Mouse (Mus musculus) ZHBTc4 (cell line): ENCODE data around the gene Nfam1.

Source experiments
- DNase-seq: peaks from one replicate; pipeline ENCODE4 v3.0.0-alpha.2; 2011; ENCODE audit warnings: low read depth, low spot score

Nfam1 gene

DNA sequence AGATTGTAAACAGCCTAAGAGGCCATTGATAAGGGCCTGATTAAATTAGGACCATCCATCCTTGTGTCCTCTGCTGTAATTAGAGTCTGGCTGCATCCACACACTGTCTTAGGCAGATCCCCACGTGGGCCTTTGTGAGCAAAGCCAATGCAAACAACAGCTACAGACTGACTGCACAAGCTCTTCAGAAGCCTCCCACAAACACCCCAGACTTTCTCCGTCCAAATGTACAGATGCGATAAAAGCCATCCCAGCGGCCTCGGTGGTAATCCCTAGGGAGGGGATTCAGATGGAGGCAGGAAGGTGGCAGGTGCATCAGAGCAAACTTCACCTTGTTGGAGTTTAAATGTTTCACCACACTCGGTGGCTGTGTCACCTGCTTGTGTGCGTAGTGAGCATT, 37.9 kb downstream of the Nfam1 start:
- DNase-seq: no peak

DNA sequence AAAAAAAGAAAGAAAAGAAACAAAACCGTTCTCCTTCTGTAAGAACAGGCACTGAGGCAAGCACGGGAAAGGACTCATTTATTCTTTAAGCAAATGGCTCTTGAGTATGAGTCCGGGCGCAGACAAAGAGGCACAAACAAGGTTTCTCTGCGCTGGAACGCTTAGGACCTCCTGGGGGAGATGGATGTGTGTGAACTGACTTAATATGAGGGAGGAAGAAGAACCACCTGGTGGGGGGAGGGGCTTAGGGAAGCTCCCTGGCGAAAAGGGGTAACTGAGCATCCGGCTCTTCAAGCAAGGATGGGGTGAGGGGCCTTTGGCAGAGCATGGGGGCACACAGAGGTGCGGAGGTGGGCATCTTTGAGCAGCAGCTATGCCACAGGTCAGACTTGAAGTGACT, 40.2 kb downstream of the Nfam1 start:
- no peak for DNase-seq

DNA sequence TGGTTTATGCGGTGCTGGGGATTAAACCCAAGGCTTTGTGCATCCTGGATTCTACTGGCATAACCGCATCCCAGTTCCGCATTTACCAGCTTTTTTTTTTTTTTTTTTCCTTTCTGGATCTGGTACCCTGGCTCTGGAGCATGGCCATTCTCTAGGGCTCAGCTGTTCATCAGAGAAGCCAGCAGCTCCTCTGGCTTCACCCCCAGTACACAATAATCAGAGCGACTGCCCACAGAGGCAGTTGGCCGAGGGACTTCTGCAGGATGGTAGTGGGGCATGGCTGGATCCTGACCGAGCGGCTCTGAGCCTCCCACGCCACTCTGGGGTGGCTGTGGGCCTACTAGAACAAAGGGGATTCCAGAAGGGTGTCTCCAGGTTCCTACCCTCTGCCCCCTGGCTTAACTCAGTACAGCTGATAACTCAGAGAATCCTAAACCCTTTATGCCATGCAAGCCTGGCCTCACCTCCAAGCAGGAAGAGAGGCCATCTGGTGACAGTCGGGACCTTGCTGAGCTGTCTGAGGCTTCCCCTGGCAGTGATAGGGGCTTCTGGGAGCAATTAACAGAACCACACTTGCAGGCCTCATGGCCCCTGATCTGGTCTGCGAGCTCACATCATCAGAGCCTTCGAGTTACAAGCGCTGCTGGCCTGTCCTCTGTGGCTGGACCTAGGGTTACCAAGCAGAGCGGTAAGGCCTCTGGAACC, 40.9 kb downstream of the Nfam1 start:
- no peak for DNase-seq

DNA sequence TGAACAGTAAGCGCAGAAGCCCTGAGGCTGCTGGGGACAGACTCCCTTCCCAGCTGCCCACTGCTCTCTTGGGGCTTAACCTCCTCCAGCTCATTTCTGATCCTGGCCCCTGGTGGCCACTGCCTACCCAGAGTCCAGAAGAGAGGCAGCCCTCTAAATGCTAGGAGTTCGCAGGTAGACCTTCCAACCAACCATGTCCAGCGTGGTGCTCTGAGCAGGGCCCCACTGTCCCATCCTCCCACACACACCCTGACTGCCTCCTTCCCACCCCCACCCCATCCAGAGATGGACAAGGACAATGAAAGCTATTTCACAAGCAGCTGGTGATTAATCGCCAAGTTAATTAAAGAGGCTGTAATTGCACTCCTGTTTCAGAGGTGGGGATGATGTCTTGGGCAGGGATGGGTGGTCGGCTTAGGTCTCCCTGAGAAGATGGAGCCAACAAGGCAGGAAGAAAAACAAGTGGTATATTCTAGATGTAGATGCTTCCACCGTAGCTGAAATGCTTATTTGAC, 43.9 kb downstream of the Nfam1 start:
- no peak for DNase-seq

DNA sequence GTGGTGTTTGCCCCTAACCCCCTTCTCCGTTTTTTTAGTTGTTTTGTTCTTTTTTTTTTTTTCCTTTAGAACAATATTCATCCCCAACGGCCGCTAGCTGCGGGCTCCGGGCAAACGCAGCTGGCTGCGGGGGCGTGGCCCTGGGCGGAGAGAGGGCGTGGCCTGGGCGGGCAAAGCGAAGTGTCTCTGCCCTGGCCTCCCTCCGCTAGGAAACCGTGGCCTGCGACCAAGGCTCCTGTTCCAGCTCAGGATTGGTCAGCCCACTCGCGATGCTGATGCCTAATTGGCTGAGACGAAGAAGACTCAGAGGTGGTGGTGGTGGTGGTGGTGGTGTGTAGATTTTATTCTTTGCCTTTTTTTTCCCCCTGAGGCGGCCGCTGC, 45.4 kb downstream of the Nfam1 start, which contains the start of gene Tcf20:
Gene Tcf20 (minus strand): TSS at position 141 of the 381 bp plus-strand sequence.
- DNase-seq: peak; percentile 95

DNA sequence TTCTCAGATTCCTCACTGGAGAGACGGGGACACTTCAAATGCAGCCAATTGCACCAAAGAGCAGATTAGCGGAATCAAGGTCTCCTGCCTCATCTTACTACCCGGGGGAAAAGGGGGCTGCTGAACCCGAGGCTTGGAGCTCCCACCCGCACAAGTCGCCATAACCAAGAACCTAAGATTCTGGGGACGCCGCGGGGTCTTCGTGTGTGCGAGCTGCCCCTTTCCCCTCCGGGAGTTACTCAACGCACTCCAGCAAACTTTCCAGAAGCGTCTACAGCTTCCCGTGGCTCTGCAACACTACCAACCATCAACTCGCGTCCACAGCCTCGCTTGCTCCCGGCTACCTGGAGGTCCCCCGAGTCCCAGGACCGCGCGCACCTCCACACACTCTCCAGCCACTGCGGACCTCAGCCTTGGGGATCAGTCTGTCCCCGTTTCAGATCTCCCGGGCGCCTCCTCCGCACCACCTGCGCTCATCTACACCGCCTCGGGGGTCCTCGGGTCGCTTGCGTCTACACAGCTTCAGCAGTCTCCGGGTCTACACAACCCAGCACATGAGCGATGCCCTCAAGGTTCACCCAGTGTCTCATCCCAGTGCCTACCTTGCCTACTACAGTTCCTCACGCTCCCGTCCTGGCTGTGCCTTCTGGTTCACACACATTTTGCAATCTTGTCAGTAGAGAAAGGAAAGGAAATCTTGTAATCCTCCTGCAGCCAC, 45.9 kb downstream of the Nfam1 start:
- peak; percentile 54 for DNase-seq

DNA sequence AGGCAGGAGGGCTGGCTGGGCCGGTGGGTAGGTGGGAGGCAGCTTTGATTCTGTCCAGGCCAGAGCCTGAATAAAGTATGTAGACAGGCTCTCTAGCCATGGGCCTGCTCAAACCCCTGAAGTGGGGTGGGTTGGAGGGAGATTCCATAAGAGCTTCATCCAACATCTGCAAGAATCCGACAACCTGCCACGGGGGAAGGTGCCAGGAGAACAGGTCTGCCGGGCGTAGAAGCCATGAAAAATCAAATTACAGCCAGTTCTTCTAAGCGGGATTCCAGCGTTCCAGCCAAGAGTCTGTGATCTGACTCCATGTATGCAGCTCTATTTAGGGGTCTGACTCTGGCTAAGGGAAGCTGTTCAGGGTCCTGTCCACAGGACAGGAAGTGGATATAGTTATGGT, 48.5 kb downstream of the Nfam1 start:
- no peak for DNase-seq

DNA sequence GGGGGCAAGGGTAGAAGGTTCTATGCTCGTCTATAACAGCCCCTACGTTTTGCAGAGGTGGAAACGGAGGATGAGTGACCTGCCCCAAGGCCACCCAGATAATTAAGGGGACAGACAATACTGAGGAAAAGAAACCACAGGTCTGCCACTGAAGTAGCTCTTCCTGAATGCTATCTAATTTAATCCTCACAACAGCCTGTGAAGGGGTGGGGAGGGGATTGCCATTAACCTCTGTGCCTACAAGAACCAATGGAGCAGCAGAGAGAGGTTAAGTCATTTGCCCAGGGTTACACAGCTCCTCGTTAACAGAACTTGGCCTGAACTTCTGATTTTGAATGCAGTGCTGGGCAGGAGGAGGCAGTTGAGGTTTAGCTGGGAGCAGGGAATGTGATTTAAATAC, 49.0 kb downstream of the Nfam1 start:
- no peak for DNase-seq

DNA sequence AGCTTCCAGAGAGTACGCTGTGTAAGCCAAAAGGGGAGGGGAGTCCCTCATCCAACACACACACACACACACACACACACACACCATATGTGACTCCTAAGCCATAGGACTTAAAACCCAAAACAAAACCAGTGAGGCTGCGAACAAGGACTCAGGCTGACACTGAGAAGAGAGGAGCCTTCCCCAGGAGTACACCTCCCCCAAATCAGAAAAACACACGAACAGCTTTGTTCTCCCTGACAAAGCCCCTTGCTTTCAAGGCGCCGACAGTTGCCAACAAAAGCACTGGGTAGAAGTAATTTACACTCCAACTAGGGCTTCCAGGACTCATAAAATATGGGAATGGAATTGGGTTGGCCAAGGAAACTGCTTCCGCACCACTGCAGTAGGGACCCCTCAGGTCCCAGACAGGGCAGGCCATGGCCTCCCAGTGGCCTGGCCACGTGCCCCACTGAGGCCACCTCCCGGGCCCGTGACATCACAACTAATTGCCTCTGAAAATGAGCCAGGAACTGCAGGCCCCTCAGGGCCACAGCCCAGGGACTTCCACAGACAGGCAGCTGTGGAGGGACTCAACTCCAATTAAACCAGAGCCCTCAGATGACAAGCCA, 49.6 kb downstream of the Nfam1 start:
- DNase-seq: peak; percentile 64

DNA sequence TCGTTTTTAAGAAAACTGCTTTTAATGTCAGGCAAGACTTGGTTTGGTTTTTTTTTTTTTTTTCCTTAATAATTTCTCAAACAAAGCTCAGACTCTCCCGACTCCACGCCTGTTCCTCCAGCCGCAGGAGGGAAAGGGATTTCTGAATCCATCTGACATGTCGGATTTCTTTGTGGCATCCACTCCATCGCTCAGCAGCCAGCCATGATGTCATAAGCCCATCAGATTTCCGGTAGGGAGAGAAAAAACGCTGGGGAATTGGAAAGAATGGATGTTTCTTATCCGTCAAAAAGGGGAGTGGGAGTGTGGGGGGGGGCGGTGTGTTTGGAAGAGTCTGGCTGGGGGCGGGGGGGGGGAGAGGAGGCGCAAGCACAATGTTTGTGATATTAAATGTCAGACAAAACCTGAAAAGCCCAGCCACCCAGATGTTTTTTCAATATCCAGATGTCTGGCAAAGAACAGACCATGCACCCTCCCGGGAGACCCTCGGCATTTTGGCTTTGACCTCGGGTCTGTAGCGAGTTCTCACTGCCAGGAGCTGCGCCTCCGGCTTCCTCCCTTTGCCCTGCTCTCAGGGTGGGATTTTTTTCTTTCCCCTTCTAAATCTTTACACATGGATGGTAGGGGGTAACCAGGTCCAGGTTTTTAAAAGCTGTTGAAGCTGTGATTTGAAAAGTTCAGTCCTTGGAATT, 50.2 kb downstream of the Nfam1 start:
- no peak for DNase-seq

DNA sequence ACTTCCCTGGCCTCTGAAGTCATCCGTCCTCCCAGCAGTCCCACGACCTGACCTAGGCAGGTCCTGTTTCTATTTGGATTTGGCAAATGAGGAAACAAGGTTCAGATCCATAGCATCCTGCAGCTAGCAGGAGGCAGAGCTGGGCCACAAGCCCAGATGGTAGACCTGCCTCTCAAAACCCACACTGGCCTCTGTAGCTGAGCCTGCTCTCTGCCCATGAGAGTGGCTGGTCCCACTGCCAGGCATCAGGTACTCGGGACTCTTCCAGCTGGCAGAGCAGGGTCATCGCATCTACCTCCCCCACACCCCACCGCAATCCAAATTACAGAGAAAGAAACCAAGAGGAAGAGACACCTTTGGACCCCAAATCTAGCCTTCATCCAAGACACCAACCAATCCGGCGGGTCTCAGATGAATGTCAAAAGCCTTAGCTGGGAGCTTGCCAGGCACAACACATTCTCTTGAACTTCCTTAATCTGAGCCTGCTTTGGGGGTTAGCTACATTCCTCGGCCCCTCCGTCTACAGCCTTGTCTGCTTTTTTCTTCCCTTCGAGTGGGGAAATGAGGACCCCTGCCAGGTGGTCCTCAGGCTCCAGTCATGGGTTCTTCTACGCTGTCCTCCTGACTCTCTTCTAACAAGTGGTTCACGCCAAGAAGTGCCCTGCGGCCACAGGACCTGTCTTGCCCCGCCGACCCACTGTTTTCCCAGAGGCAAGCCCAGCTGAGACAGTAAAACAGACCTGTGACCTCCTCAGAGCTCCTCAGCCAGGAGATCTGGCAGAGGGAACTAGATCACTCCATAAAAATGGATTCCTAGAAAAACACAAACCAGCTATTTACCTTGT, 51.2 kb downstream of the Nfam1 start:
- DNase-seq: no peak

DNA sequence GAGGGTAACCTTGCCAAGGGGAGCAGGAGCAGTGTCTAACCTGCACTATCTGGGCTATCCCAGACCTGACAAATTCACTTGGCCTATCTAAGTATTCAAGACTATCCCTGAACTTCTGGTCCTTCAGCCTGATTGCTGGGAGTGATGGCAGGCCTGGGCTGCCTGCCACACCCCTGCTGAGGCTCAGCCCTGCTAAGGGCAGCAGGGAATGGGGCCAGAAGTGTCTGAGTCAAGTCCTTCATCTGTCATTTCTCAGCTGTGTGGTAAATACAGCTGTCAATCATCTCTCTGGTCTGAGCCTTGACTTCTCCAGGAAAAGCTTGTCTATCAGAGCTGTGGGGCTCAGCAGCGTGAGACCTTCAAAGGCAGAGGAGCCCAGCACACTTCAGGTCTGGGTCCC, 53.6 kb downstream of the Nfam1 start:
- DNase-seq: no peak

DNA sequence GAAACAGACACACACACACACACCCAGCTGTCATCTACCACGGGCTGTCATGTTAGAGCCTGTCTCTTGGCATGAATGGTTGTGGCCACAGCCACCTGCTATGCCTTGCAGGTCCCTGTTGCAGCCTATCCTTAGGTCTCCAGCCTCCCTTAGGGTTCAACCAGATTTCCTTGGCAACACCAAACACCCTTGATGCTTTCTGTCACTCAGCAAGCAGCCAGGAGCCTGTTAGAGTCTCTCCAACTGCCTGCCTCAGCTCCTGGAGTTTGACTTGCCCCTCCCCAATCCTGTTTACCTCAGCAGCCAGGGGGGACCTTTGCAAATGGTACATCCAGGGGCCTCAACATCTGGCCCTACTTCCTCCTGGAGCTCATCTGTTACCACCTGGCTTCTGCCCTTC, 58.6 kb downstream of the Nfam1 start:
- no peak for DNase-seq

DNA sequence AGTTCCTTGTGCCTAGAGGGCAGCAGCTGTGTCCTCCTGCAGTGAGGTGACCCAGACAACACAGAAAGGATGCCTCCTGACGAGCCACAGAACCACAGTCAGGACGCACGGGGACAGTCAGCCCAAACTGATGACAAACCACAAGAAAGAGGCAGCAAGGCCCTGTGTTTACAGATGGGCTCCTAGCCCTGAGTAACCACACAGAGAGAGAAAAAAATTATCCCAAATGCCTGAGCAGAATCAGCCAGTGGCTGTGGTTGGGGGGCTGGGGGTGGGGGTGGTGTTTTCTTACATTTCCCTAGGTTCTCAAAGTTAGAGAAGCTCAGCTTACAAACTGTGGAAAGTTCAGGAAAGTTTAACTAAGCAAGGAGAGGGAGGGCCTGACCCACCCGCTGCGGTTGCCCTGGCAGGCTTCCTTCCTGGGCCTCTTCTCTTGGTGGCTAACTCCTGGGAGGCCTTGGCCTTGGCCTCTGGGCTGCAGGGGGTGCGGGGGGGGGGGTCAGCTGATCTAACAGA, 63.8 kb downstream of the Nfam1 start:
- no peak for DNase-seq

DNA sequence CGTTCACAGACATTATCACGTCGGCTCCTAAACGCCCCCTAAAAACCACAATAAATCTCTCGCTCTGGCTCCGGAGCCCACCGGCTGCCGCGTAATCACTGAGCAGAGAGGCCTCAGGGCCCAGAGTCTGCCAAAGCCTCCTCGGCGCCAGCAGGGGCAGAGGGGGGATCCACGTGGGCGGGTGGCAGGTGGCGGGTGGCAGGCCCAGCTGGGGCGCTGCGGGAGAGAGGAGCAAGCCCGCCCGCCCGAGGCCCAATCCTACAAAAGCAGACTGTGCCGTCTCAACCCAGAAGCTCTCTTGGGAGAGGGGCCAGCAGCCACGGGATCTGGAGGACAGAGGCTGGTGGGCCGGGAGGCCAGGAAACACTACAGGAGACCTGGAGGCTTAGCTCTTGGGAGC, 64.7 kb downstream of the Nfam1 start:
- DNase-seq: peak; percentile 43

DNA sequence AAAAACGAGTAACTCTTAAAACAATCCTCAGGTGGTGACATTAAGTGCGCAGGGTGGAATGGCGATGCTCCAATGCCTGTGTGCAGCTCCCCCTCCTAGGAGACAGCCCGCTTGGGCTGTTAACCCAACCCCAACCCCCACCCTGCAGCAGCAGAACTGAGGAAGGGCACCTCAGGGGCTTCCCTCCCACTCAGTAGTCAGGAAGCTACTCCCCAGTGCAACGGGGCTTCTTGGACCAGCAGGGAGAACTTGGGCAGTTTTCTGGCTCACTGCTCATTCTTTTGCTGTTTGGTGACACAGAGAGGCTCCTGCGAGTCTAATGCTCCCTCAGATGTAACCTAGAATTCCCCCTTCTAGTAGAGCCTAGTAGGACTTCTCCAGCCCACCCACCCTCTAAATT, 65.2 kb downstream of the Nfam1 start:
- peak; percentile 34 for DNase-seq

DNA sequence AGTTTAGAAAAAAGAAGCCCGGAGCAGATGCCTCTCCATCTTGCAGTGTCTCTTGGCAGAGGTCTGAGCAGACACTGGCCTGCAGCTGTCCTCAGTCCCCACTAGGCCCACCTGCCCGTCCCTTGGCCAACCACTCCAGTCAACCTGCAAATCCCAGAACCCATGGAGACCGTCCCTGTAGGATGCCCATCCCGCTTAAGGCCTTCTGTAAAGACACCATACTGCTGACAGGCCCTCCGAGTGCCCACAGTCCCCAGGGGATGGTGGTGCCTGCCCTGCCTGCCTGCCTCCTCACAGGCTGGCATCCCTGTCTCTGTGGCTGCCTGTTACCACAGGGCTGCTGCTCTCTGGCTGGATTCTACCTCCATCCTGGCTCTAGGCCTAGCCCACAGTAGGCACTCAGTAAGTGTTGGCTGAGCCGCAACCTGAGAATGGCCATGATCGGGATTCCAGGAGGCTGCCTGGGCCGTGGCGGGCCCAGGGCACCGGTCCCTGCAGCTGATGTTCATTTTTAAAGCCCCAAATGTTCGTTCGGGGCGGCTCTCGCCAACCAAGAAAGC, 68.8 kb downstream of the Nfam1 start:
- DNase-seq: peak; percentile 38

DNA sequence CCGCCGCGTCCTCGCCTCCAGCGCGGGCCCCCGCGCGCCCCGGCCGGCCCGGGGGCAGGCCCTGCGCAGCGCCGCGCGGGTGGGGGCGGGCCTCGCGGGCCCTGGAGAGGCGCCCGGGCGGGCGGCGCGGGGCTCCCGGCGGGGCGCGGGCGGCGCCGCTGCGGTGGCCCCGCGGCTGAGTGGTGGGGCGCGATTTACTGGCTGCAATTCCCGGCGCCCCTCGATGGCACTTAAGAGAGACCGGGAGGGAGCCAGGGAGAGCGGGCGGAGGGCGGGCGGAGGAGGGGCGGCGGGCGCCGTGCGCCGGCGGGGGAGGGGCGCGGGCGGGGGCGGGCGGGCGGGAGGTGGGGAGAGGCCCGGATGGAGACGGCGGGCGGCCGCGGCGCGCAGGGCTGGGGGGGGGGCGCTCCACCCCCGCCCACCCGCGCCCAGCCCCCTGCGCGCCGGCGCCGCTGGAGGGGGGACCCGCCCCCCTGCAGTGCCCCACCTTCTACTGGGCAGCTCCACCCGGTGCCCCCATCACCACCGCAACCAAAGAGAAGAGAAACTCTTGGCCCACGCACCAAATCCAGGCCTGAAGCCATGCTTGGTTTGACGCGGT, 69.5 kb downstream of the Nfam1 start:
- DNase-seq: no peak

DNA sequence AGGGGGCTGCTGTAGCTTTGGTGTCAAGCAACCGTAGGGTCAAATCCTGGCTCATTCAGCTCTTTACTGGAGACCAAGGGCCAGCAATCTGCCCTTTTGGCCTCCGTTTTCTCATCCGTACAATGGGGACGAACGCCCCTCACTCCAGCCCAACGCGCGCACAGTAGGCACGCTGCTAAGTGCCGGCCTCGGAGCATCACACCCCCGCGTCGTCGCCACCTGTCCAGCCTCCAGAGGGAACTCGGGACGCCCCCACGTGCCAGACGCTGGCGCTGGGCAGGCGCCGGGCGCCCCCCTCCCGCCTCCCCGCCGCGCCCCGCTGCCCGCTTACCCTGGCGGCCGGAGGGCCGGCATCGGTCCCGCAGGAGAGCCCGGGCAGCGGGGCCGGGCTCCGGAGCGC, 70.0 kb downstream of the Nfam1 start:
- DNase-seq: peak; percentile 46

DNA sequence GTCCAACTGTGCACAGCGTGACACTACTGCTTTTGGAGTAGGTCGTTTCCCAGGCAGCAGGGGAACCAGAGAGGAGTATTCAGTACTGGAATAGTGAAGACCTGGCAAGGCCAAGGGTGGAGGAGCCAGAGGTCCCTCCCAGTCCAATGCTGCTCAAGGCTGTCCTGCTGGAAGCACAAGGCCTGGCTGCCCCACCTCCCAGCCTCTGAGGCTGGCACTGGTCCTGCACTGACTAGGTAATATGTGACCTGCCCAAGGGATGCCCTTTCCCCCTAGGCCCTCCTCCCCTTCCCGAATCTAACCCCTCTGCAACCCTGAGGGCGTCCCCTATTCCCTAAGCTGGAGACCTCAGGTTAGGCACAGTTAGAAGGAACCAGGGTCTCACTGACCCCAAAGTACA, 70.6 kb downstream of the Nfam1 start:
- DNase-seq: no peak
